Mouse (Mus musculus): Measurements from ENCODE around the gene Slc6a11.
A peak's percentile ranks its signal among the peaks of the same experiment; 100 is the strongest.

Slc6a11 gene

DNA sequence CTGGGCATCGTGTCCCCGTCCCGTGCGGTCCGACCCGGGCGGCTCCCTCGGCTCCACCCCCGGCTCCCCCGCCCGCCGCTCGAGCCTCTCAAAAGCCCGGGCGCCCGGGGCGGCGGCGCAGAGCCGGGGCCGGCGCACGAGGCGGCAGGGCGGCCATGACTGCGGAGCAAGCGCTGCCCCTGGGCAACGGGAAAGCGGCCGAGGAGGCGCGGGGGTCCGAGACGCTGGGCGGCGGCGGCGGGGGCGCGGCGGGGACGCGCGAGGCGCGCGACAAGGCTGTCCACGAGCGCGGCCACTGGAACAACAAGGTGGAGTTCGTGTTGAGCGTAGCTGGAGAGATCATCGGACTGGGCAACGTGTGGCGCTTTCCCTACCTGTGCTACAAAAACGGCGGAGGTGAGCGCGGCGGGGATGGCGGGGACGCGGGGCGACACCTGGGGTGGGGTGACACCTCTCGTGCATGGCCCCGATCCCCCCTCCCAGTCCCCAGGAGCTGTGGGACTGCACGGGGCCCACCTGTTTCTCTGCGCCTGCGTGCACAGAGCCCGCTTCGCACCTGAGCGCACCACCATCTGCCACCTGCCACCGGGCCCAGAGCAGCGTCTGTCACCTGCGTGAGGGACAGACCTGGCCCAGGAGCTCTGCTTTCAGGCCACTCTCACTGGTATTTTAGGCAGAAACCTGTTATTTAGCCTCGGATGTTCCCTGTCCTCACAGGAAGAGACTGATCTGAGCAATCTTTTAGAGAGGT is at the start of gene Slc6a11:
Gene Slc6a11, plus strand, starts transcription at position 120 of the 751 bp plus-strand sequence.
- DNase-seq (ENCODE audit: low spot score), result no peak

- no peak for DNase-seq (ENCODE audit: low spot score)
Observed at GRCm38 (mm10) chr6:114087106-114087505, 43.9 kb upstream of the Slc6a11 start.

- peak; percentile 30 for DNase-seq (ENCODE audit: low spot score)
Observed at GRCm38 (mm10) chr6:114089626-114090025, 41.4 kb upstream of the Slc6a11 start.

- DNase-seq (ENCODE audit: low spot score), result no peak
Observed at GRCm38 (mm10) chr6:114092216-114092615, 38.8 kb upstream of the Slc6a11 start.

DNA sequence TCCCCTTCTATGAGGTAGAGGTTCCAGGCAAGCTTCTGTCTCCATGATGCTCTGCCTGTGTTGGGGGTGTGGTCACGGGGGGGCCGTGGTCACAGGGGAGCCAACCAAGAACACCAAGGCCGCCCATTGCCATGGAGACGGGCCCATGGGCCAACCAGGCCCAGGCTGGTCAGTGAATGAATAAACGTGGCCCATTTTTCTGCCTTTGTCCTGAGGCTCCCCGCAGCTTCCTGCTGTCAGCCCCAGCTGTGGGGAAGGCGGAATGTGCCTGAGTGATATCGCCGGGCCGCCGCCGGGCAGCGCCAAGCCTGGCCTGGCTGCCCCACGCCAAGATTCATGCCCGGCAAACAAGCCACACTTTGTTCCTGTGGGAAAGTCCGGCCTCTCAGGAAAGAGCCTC is 36.8 kb upstream of the Slc6a11 start:
- DNase-seq (ENCODE audit: low spot score), result no peak

DNA sequence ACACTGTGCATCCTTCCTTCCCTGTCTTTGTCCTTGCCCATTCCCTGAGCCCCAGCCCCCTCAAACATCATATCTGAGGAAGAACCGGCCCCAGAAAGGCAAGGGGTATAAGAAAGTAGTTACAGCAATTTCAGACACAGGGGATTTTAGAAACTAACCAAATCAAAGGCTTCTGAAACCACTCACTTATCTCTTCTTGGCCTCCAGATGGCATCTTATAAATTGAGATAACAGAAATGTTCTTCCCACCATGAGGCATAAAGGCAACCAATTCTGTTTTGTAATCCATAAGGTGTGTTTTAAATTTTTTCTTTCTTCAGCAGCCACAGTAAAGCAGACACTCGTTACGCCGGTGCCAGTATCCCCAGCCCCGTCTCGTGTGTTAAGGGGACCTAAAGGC is 34.5 kb upstream of the Slc6a11 start:
- no peak for DNase-seq (ENCODE audit: low spot score)

DNA sequence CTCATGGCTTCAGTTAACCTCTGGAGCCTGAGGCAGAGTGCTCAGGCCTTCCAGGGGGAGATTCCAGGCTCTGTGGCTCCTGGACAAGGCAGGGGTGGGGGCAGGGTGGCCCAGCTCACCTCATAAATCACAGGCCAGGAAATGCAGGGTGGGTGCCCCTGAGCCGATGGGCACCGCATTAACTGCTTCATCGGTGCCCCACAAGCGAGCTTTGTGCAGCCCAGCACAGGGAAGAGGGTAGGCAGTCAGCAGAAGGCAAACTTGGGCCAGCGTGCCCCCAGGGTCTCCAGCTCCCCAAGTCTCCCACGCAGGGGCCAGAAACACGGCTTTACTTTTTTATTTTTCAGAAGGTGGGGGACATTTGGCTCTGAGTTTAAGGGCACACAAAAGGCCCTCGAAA is 29.1 kb upstream of the Slc6a11 start:
- no peak for DNase-seq (ENCODE audit: low spot score)

DNA sequence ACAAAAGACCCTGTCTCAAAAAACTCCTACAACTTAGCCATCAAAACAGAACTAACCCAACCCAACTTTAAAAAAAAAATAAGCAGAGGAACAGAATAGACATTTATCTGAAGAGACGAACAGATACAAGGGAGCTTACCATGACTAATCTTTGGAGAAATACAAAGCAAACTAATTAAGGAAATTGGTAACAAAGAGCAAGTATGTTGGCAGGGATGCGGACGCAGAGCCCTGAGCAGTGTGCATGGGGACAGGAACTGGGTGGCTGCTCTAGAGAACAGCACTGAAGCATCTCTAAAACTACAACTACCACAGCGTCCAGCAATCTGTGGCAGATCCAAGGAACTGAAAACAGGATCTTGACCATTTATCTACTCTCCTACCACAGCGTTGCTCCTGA is 11.5 kb upstream of the Slc6a11 start:
- no peak for DNase-seq (ENCODE audit: low spot score)

- no peak for DNase-seq (ENCODE audit: low spot score)
Observed at GRCm38 (mm10) chr6:114125530-114125929, 5.5 kb upstream of the Slc6a11 start.

GRCm38 (mm10) chr6:114132472-114132871 is 1.4 kb downstream of the Slc6a11 start:
- no peak for DNase-seq (ENCODE audit: low spot score)

GRCm38 (mm10) chr6:114132916-114133315 is 1.9 kb downstream of the Slc6a11 start:
- DNase-seq (ENCODE audit: low spot score), result no peak

GRCm38 (mm10) chr6:114138970-114139369 is 7.9 kb downstream of the Slc6a11 start:
- no peak for DNase-seq (ENCODE audit: low spot score)

DNA sequence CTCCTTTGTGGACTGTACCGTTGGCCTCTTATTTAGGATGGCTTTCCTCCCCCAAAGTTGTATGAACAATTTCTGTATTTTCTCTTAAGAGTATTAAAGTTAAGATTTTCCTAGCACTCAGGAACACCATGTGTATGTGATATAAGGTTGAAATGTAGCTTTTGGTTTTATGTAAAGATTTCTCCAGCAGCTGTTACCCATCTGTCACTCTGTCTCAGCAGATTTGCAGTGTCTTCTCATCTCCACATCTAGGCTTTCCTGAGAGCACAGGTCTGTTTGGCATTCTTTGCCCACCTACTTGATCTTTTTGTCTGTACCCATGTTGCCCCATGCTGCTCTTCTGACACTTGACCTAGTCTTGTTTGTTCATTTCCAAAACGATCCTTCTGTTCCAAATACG is 10.4 kb downstream of the Slc6a11 start:
- no peak for DNase-seq (ENCODE audit: low spot score)

- no peak for DNase-seq (ENCODE audit: low spot score)
Observed at GRCm38 (mm10) chr6:114142480-114142879, 11.4 kb downstream of the Slc6a11 start.

DNA sequence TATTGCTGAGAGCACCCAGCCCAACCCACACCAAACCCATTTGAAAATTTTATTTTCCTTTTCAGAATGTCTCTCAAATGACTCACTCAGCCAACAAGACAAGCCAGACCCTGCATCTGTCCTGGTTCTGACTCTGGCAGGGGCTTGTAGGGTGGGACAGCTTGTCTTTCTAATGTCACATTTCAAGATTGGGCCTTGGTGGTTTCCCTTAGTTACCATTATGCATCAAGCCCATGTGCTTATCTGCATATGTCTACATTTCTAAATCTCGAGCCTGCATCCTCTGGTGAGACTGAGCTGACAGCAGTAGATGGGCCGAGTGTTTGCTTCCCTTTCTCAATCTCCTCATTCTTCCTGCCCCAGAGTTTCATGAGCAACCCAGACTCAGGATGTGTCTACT is 12.5 kb downstream of the Slc6a11 start:
- DNase-seq (ENCODE audit: low spot score), result no peak

- DNase-seq (ENCODE audit: low spot score), result no peak
Observed at GRCm38 (mm10) chr6:114144447-114145105, 13.5 kb downstream of the Slc6a11 start.

DNA sequence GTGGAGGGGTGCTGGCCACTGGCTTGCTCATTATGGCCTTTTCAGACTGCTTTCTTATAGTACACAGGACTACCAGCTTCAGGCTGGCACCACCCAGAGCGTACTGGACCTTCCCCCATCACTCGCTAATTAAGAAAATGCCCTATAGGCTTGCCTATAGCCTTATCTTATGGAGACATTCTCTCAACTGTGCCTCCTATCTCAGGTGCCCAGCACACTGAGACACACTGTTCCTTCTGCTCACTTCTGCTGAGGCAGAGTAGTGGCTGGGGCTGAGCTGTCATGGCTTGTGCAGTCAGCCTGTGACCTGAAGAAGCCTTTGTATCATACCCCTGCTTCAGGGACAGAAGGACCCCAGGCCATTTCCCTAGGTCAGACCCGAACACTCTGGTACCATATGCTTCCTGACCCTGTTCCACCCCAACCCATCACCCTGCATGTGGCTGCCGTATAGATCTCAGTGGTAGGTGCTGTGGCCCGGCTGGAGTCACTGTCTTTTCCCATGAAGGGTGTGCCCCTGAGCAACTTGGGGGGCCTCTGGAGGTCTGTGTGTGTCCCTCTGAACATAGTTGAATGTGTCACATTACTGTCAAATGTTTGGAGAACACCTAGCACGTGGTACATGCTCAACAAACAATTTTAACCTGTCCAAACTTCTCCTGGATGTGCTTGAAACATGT is 14.7 kb downstream of the Slc6a11 start:
- no peak for DNase-seq (ENCODE audit: low spot score)

DNA sequence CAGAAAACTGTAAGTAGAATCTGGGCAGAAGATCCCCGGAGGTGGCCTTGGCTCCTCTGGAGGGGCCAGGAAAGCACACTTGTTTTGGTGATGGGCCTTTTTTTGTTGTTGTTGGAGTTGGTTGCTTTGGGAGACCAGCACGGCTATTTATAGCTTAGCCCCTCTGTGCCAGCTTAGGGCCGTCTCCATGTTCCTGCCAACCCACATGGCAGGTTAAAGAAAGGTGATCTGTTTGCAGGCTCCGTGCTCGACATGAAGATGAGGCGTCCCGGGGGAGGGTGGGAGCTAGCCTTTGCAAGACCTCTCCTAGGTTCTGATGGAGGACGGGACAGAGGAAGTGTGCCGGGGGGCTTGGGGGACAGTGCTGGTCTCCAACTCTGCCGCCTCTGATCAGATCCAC is 24.7 kb downstream of the Slc6a11 start:
- no peak for DNase-seq (ENCODE audit: low spot score)

DNA sequence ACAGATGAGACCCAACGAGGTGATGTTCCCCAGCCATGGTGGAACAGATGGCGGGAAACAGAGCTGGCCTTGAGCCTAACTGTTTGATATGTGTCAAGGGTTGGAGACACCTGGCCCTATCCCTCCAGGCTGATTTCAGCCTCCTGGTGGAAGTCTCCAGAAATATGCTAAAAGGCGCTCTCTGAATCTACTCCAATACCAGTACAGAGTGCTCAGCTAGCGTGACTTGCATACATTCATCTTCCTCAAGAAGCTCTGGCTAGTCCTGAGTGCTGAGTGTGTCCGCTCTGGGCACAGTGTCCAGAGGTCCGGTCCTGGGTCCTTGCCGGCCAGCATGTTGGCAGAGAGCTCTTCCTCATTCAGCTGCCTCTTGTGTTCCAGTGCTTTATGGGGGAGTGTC is 27.8 kb downstream of the Slc6a11 start:
- DNase-seq (ENCODE audit: low spot score), result no peak

- DNase-seq (ENCODE audit: low spot score), result no peak
Observed at GRCm38 (mm10) chr6:114160732-114161131, 29.7 kb downstream of the Slc6a11 start.

DNA sequence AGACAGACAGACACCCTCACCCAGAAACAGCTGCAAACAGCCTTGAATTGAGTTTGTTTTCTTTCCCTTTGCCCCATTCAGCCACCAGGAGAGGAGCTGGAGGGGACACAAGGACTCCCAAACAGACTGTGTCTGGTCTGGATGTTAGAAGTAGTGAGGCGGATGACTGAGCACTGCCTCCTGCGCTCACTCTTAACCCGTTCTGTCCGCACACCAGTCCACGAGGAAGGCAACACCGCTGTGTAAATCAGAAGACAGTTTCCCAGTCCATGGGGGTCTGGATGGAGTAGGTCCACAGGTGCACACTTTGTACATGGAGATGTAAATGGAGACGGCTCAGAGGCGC is 43.0 kb downstream of the Slc6a11 start:
- no peak for DNase-seq (ENCODE audit: low spot score)

GRCm38 (mm10) chr6:114174398-114175140 is 43.5 kb downstream of the Slc6a11 start:
- no peak for DNase-seq (ENCODE audit: low spot score)

GRCm38 (mm10) chr6:114178141-114178540 is 47.1 kb downstream of the Slc6a11 start:
- no peak for DNase-seq (ENCODE audit: low spot score)

All from lung, postnatal 25 days (tissue).